Mouse (Mus musculus): ENCODE measurements around the gene Slc51a. TPM values are rescaled to one million over a fixed set of nuclear protein-coding genes. Genes with fewer than 3 reads are reported as not detected.

Gene Slc51a
- polyA plus RNA-seq, 1 experiment, result not detected

DNA sequence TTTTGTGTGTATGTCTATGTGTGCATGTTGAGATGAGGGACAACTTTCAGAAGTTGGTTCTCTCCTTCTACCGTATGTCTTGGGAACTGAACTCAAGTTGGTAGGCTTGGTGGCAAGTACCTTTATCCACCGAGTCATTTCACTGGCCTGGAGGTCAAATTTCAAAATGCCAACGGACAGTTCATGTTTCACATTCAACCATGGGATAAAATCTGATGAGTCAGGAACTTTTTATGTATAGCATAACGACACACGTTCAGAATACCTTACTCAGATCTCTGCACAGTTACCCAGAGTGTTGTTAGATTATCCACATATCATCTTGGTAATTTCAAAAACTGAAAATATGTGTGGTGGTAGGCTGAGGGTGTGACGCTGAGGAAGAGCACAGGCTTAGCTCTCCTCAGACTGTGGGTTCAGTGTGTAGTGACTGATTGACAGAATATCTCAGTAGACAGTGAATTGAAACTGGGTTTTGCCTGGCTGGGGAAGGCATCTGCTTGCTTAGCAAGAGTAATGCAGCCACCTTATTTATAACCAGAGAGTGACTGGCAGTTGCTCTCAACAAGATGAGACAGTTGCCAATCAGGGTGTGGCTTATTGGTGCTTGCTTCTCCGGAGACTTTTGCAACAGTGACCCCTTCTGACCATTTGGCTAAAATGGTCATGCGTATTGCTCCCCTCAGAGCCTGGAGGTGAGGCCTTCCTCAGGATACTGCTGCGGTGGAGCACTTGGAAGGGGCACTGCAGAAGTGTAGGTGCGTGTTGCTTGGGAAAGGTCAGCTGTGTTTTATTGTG lies 29.9 kb downstream of the Slc51a start:
- Histone ChIP-seq H3K4me3 (ENCODE audit: low read depth, low read length) (no peak overlapping the region), H3K9me3 (replicated peaks; ENCODE audit: control insufficient read depth, insufficient read depth, low read length, poor library complexity, severe bottlenecking) (no peaks in the 10 kb centered on the region), H3K27me3 (ENCODE audit: control insufficient read depth, insufficient read depth, low read length, poor library complexity, severe bottlenecking) (no peaks in the 10 kb centered on the region), H3K9ac (ENCODE audit: low read depth, poor library complexity, severe bottlenecking) (no peak overlapping the region), H3K4me1 (ENCODE audit: control insufficient read depth, insufficient read depth, low read length) (no peaks in the 10 kb centered on the region), H3K27ac (ENCODE audit: insufficient read depth, low read length) (no peak overlapping the region), H3K36me3 (ENCODE audit: control insufficient read depth, insufficient read depth, low read length, poor library complexity, severe bottlenecking) (no peaks in the 10 kb centered on the region)
- TF ChIP-seq CTCF (IDR thresholded peaks at IDR 0.05; ENCODE audit: low read depth, low read length), result peak; percentile 57
- TF ChIP-seq POLR2A (IDR thresholded peaks at IDR 0.05; ENCODE audit: insufficient read depth, low read length), result no peak
- TF ChIP-seq EP300 (IDR thresholded peaks at IDR 0.05; ENCODE audit: insufficient read depth, low read depth, low read length), result no peak

DNA sequence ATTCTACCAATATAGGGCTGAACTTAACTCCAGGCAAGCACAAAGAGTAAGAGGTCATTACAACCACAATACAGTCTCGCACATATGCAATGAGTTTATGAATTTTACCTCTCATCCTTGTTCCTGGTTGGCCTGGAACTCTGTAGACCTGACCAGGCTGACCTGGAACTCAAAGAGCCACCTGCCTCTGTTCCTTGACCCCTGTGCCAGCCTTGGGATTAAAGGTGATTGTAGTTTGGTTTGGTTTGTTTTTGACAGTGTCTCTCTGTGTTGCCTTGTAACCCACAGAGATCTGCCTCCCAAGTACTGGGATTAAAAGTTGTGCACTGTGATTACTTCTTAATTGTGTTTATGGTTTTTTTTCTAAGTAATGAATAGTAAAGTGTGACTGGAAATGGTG lies 30.9 kb downstream of the Slc51a start:
- H3K4me3 ChIP-seq (ENCODE audit: low read depth, low read length), result no peak overlapping the region
- H3K36me3 ChIP-seq (ENCODE audit: control insufficient read depth, insufficient read depth, low read length, poor library complexity, severe bottlenecking), result no peaks in the 10 kb centered on the region
- no peaks in the 10 kb centered on the region for H3K27me3 ChIP-seq (ENCODE audit: control insufficient read depth, insufficient read depth, low read length, poor library complexity, severe bottlenecking)
- H3K9ac ChIP-seq (ENCODE audit: low read depth, poor library complexity, severe bottlenecking), result no peak overlapping the region
- no peaks in the 10 kb centered on the region for H3K4me1 ChIP-seq (ENCODE audit: control insufficient read depth, insufficient read depth, low read length)
- TF ChIP-seq EP300 (IDR thresholded peaks at IDR 0.05; ENCODE audit: insufficient read depth, low read depth, low read length) (no peak), POLR2A (IDR thresholded peaks at IDR 0.05; ENCODE audit: insufficient read depth, low read length) (no peak), CTCF (IDR thresholded peaks at IDR 0.05; ENCODE audit: low read depth, low read length) (no peak)
- H3K9me3 ChIP-seq (replicated peaks; ENCODE audit: control insufficient read depth, insufficient read depth, low read length, poor library complexity, severe bottlenecking), result no peaks in the 10 kb centered on the region
- no peak overlapping the region for H3K27ac ChIP-seq (ENCODE audit: insufficient read depth, low read length)

DNA sequence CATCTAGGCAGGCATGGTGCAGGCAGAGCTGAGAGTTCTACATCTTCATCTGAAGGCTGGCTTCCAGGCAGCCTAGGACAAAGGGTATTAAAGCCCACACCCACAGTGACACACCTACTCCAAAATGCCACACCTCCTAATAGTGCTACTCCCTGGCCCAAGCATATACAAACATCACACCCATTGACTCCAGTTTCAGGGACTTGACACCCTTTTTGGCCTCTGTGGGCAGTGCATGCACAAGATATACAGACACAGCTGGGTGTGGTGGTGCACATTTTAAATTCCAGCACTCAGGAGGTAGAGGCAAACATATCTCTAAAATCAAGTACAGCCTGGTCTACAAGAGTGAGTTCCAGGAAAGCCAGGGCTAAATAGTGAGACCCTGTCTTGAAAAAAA lies 31.6 kb downstream of the Slc51a start:
- no peaks in the 10 kb centered on the region for H3K9me3 ChIP-seq (replicated peaks; ENCODE audit: control insufficient read depth, insufficient read depth, low read length, poor library complexity, severe bottlenecking)
- TF ChIP-seq EP300 (IDR thresholded peaks at IDR 0.05; ENCODE audit: insufficient read depth, low read depth, low read length) (no peak), CTCF (IDR thresholded peaks at IDR 0.05; ENCODE audit: low read depth, low read length) (no peak), POLR2A (IDR thresholded peaks at IDR 0.05; ENCODE audit: insufficient read depth, low read length) (no peak)
- H3K27me3 ChIP-seq (ENCODE audit: control insufficient read depth, insufficient read depth, low read length, poor library complexity, severe bottlenecking), result no peaks in the 10 kb centered on the region
- no peaks in the 10 kb centered on the region for H3K4me1 ChIP-seq (ENCODE audit: control insufficient read depth, insufficient read depth, low read length)
- H3K36me3 ChIP-seq (ENCODE audit: control insufficient read depth, insufficient read depth, low read length, poor library complexity, severe bottlenecking), result no peaks in the 10 kb centered on the region
- no peak overlapping the region for H3K9ac ChIP-seq (ENCODE audit: low read depth, poor library complexity, severe bottlenecking)
- no peak overlapping the region for H3K27ac ChIP-seq (ENCODE audit: insufficient read depth, low read length)
- no peak overlapping the region for H3K4me3 ChIP-seq (ENCODE audit: low read depth, low read length)

DNA sequence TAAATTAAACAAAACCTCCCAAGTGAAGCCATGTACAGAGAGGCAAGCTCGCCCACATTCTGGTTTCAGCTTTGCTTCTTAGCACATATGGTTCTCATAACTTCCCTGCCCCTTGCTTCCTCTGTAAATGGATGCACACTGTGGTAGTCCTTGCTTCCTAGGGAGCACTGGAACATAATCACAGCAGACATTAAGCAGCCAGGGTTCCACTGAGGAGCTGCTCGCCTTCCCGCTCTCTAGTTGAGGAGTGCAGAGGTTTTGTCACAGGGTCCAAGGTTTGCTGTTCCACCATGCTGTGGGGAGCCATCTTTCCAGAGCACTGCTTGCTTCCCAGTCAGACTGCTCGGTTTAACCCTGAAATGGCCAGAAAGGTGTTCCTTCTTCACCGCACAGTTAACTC lies 33.0 kb downstream of the Slc51a start:
- H3K9ac ChIP-seq (ENCODE audit: low read depth, poor library complexity, severe bottlenecking), result no peak overlapping the region
- no peak for TF ChIP-seq POLR2A (IDR thresholded peaks at IDR 0.05; ENCODE audit: insufficient read depth, low read length)
- no peak for TF ChIP-seq CTCF (IDR thresholded peaks at IDR 0.05; ENCODE audit: low read depth, low read length)
- no peak for TF ChIP-seq EP300 (IDR thresholded peaks at IDR 0.05; ENCODE audit: insufficient read depth, low read depth, low read length)
- H3K4me1 ChIP-seq (ENCODE audit: control insufficient read depth, insufficient read depth, low read length), result peaks cover 2% of the 10 kb centered on the region
- no peaks in the 10 kb centered on the region for H3K27me3 ChIP-seq (ENCODE audit: control insufficient read depth, insufficient read depth, low read length, poor library complexity, severe bottlenecking)
- H3K27ac ChIP-seq (ENCODE audit: insufficient read depth, low read length), result no peak overlapping the region
- no peaks in the 10 kb centered on the region for H3K36me3 ChIP-seq (ENCODE audit: control insufficient read depth, insufficient read depth, low read length, poor library complexity, severe bottlenecking)
- no peaks in the 10 kb centered on the region for H3K9me3 ChIP-seq (replicated peaks; ENCODE audit: control insufficient read depth, insufficient read depth, low read length, poor library complexity, severe bottlenecking)
- no peak overlapping the region for H3K4me3 ChIP-seq (ENCODE audit: low read depth, low read length)

DNA sequence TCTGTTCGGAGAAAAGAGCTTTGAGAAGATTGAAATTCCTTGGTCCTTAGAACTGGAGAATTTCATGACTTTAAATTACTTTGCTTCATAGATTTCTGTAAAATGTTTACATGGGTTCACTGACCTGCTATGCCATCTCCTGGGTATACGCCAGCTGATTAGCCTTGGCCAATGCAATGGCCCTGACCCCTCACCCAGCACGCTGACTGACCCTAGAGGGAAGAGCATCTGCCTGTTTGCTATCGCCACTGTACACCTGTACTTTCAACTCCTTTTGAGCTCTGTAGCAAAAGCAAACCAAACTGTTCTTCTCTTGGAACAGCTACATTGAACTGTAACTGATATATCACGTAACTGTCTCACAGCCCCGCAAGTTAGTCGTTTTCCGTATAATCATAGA lies 34.6 kb downstream of the Slc51a start:
- TF ChIP-seq CTCF (IDR thresholded peaks at IDR 0.05; ENCODE audit: low read depth, low read length) (no peak), EP300 (IDR thresholded peaks at IDR 0.05; ENCODE audit: insufficient read depth, low read depth, low read length) (no peak), POLR2A (IDR thresholded peaks at IDR 0.05; ENCODE audit: insufficient read depth, low read length) (no peak)
- Histone ChIP-seq H3K27me3 (ENCODE audit: control insufficient read depth, insufficient read depth, low read length, poor library complexity, severe bottlenecking) (no peaks in the 10 kb centered on the region), H3K27ac (ENCODE audit: insufficient read depth, low read length) (no peak overlapping the region), H3K4me3 (ENCODE audit: low read depth, low read length) (no peak overlapping the region), H3K9me3 (replicated peaks; ENCODE audit: control insufficient read depth, insufficient read depth, low read length, poor library complexity, severe bottlenecking) (no peaks in the 10 kb centered on the region), H3K36me3 (ENCODE audit: control insufficient read depth, insufficient read depth, low read length, poor library complexity, severe bottlenecking) (no peaks in the 10 kb centered on the region), H3K9ac (ENCODE audit: low read depth, poor library complexity, severe bottlenecking) (no peak overlapping the region), H3K4me1 (ENCODE audit: control insufficient read depth, insufficient read depth, low read length) (peaks cover 3% of the 10 kb centered on the region)

DNA sequence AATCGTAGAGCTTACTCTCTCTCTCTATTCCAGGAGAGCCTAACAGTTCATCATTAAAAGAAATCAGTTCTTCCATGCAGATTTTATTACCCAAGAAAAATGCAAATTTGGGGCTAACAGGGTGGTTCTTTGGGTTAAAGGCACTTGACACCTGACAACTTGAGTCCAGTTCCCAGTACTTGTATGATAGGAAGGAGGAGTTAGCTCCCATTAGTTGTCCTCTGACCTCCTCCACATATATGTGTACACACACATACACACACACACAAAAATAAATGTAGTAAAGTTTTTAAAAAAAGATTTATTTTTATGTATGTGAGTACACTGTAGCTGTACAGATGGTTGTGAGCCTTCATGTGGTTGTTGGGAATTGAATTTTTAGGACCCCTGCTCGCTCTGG lies 37.5 kb downstream of the Slc51a start:
- H3K9me3 ChIP-seq (replicated peaks; ENCODE audit: control insufficient read depth, insufficient read depth, low read length, poor library complexity, severe bottlenecking), result no peaks in the 10 kb centered on the region
- H3K9ac ChIP-seq (ENCODE audit: low read depth, poor library complexity, severe bottlenecking), result no peak overlapping the region
- no peak for TF ChIP-seq CTCF (IDR thresholded peaks at IDR 0.05; ENCODE audit: low read depth, low read length)
- no peak for TF ChIP-seq EP300 (IDR thresholded peaks at IDR 0.05; ENCODE audit: insufficient read depth, low read depth, low read length)
- TF ChIP-seq POLR2A (IDR thresholded peaks at IDR 0.05; ENCODE audit: insufficient read depth, low read length), result no peak
- no peaks in the 10 kb centered on the region for H3K36me3 ChIP-seq (ENCODE audit: control insufficient read depth, insufficient read depth, low read length, poor library complexity, severe bottlenecking)
- no peaks in the 10 kb centered on the region for H3K27me3 ChIP-seq (ENCODE audit: control insufficient read depth, insufficient read depth, low read length, poor library complexity, severe bottlenecking)
- H3K4me1 ChIP-seq (ENCODE audit: control insufficient read depth, insufficient read depth, low read length), result peaks cover 3% of the 10 kb centered on the region
- no peak overlapping the region for H3K27ac ChIP-seq (ENCODE audit: insufficient read depth, low read length)
- no peak overlapping the region for H3K4me3 ChIP-seq (ENCODE audit: low read depth, low read length)

Data from ES-Bruce4 (cell line).